Mouse (Mus musculus) CH12.LX (cell line): ENCODE measurements at regions not wholly inside any gene's neighbourhood (a gene's known extent, or its start where the extent isn't known, plus 50 kb on each side); places are given as distances from the start of the nearest gene placed in this dataset.

ENCODE experiments used
- DNase-seq: peaks from one replicate; pipeline ENCODE4 v3.0.0-alpha.2; 2013; ENCODE audit errors: extremely low read depth
- H3K27ac ChIP-seq: 2 replicates; pipeline ENCODE4 v1.5.1; 2012; ENCODE audit warnings: low read depth, mild to moderate bottlenecking, control low read depth, moderate library complexity; ENCODE audit not compliant: insufficient read depth
- H3K27me3 ChIP-seq: replicated peaks from 2 replicates; pipeline ENCODE3; 2012; ENCODE audit warnings: inconsistent platforms
- H3K36me3 ChIP-seq, 2 experiments: replicated peaks in 1 of 2; 2 replicates each; pipeline versions ENCODE3 to v1.6.1; 2012; ENCODE audit warnings: inconsistent platforms in 1 of 2, low read length in 1 of 2, mild to moderate bottlenecking in 1 of 2, mixed read lengths in 1 of 2, moderate library complexity in 1 of 2; ENCODE audit not compliant: control insufficient read depth in 1 of 2, insufficient read depth in 1 of 2
- H3K4me1 ChIP-seq, 2 experiments: 2 replicates each; pipeline ENCODE4 v1.6.1; 2012; ENCODE audit warnings: inconsistent platforms in 1 of 2, moderate library complexity in 1 of 2; ENCODE audit not compliant: insufficient read depth in 2 of 2, control insufficient read depth in 1 of 2
- H3K4me2 ChIP-seq: 2 replicates; pipeline ENCODE4 v1.6.1; 2012; ENCODE audit warnings: low read depth, mild to moderate bottlenecking, control low read depth; ENCODE audit not compliant: poor library complexity, insufficient read depth, severe bottlenecking
- H3K4me3 ChIP-seq, 3 experiments: fragments of 150-350 bp in 1 of 3; sonication (generic) in 1 of 3; replicated peaks in 1 of 3; 2 replicates each; pipeline versions ENCODE3 to v1.5.1; 2011 to 2012; ENCODE audit warnings: low read depth in 2 of 3, low read length in 2 of 3, mild to moderate bottlenecking in 2 of 3, moderate library complexity in 2 of 3, control low read depth in 1 of 3, improper control_type of control experiment in 1 of 3, inconsistent platforms in 1 of 3, mixed read lengths in 1 of 3; ENCODE audit not compliant: poor library complexity in 1 of 3
- H3K79me2 ChIP-seq: replicated peaks from 2 replicates; pipeline ENCODE4 v1.6.1; 2012; ENCODE audit warnings: mild to moderate bottlenecking, moderate library complexity; ENCODE audit not compliant: control insufficient read depth, poor library complexity, insufficient read depth, severe bottlenecking; ENCODE audit errors: extremely low read depth
- H3K9ac ChIP-seq: 2 replicates; pipeline ENCODE4 v1.6.1; 2012; ENCODE audit warnings: low read depth, mild to moderate bottlenecking, control low read depth, moderate library complexity; ENCODE audit not compliant: insufficient read depth
- H3K9me3 ChIP-seq: replicated peaks from 2 replicates; pipeline ENCODE3; 2012; ENCODE audit warnings: low read length, inconsistent platforms, mixed read lengths
- BHLHE40 ChIP-seq: IDR thresholded peaks from 2 replicates; pipeline ENCODE4 v1.6.1; 2011; ENCODE audit warnings: mild to moderate bottlenecking, low read depth, low read length, improper control_type of control experiment
- CHD1 ChIP-seq: IDR thresholded peaks from 2 replicates; pipeline ENCODE4 v1.6.1; 2012; ENCODE audit warnings: low read depth, low read length, improper control_type of control experiment, inconsistent platforms
- CHD2 ChIP-seq: IDR thresholded peaks from 2 replicates; pipeline ENCODE4 v1.6.1; 2011; ENCODE audit warnings: low read length, improper control_type of control experiment
- CTCF ChIP-seq, 2 experiments: IDR thresholded peaks in 1 of 2; conservative IDR thresholded peaks in 1 of 2; 2 replicates each; pipeline ENCODE4 v1.5.1; 2011 to 2012; ENCODE audit warnings: low read depth in 2 of 2, low read length in 2 of 2, improper control_type of control experiment in 1 of 2, inconsistent platforms in 1 of 2, mild to moderate bottlenecking in 1 of 2, moderate library complexity in 1 of 2
- E2F4 ChIP-seq: IDR thresholded peaks from 2 replicates; pipeline ENCODE4 v1.6.1; 2011; ENCODE audit warnings: low read depth, low read length, improper control_type of control experiment; ENCODE audit not compliant: insufficient replicate concordance
- IRF4 ChIP-seq: IDR thresholded peaks from 2 replicates; pipeline ENCODE4 v1.6.1; 2014; ENCODE audit warnings: low read depth, mild to moderate bottlenecking, inconsistent platforms, low read length, improper control_type of control experiment
- JUND ChIP-seq: conservative IDR thresholded peaks from 2 replicates; pipeline ENCODE4 v1.6.1; 2011; ENCODE audit warnings: low read depth, low read length, improper control_type of control experiment
- MAFK ChIP-seq: IDR thresholded peaks from 2 replicates; pipeline ENCODE4 v1.6.1; 2011; ENCODE audit warnings: low read length, improper control_type of control experiment; ENCODE audit not compliant: insufficient replicate concordance
- MEF2A ChIP-seq: IDR thresholded peaks from 2 replicates; pipeline ENCODE4 v1.6.1; 2014; ENCODE audit warnings: low read depth, mild to moderate bottlenecking, inconsistent platforms, low read length, improper control_type of control experiment, borderline replicate concordance
- MXI1 ChIP-seq: IDR thresholded peaks from 2 replicates; pipeline ENCODE4 v1.6.1; 2011; ENCODE audit warnings: mild to moderate bottlenecking, low read depth, low read length, improper control_type of control experiment
- MYC ChIP-seq: IDR thresholded peaks from 2 replicates; pipeline ENCODE4 v1.6.1; 2011; ENCODE audit warnings: low read depth, mild to moderate bottlenecking, improper control_type of control experiment, low read length
- NELFE ChIP-seq: IDR thresholded peaks from 2 replicates; pipeline ENCODE4 v1.6.1; 2011; ENCODE audit warnings: low read depth, low read length, improper control_type of control experiment
- NRF1 ChIP-seq: IDR thresholded peaks from 2 replicates; pipeline ENCODE4 v1.6.1; 2014; ENCODE audit warnings: low read depth, mild to moderate bottlenecking, inconsistent platforms, low read length, improper control_type of control experiment, moderate library complexity
- PAX5 ChIP-seq: IDR thresholded peaks from 2 replicates; pipeline ENCODE4 v1.6.1; 2012; ENCODE audit warnings: low read length, inconsistent platforms, mixed read lengths
- POLR2A ChIP-seq: IDR thresholded peaks from 2 replicates; pipeline ENCODE4 v1.6.1; 2011; ENCODE audit warnings: low read depth, mild to moderate bottlenecking, improper control_type of control experiment, low read length
- TBP ChIP-seq: conservative IDR thresholded peaks from 2 replicates; pipeline ENCODE4 v1.6.1; 2011; ENCODE audit warnings: low read depth, low read length, improper control_type of control experiment
- USF1 ChIP-seq: IDR thresholded peaks from 2 replicates; pipeline ENCODE4 v1.6.1; 2014; ENCODE audit warnings: low read depth, mild to moderate bottlenecking, inconsistent platforms, low read length, improper control_type of control experiment
- USF2 ChIP-seq: conservative IDR thresholded peaks from 2 replicates; pipeline ENCODE4 v1.6.1; 2011; ENCODE audit warnings: low read depth, low read length, improper control_type of control experiment
- ZC3H11A ChIP-seq: IDR thresholded peaks from 2 replicates; pipeline ENCODE4 v1.6.1; 2012; ENCODE audit warnings: low read depth, mild to moderate bottlenecking, inconsistent platforms, low read length, improper control_type of control experiment
- ZKSCAN1 ChIP-seq: IDR thresholded peaks from 2 replicates; pipeline ENCODE4 v1.6.1; 2012; ENCODE audit warnings: low read depth, inconsistent platforms, low read length, improper control_type of control experiment, borderline replicate concordance
- dilution Hi-C: fragments of 300-500 bp; cut with MboI; formaldehyde crosslinking; loops from 2 replicates; pipeline ENCODE4 v1.14.3; 2020; ENCODE audit warnings: low sequenced_read_pairs; ENCODE audit not compliant: extremely low pct_unique_long_range_greater_than_20kb, extremely low pct_ligation_motif_present
- in situ Hi-C: fragments of 300-500 bp; cut with MboI; formaldehyde crosslinking; loops from 3 replicates; pipeline ENCODE4 v1.14.3; 2019; ENCODE audit warnings: low sequenced_read_pairs, low pct_ligation_motif_present, low pct_unique_long_range_greater_than_20kb, mixed read lengths

GRCm38 (mm10) chr17:49304461-49304860, 123.7 kb upstream of the Mocs1 start:
- H3K9me3 ChIP-seq: peaks cover 74% of the 10 kb centered on the region
- H3K27me3 ChIP-seq: no peaks in the 10 kb centered on the region
- dilution Hi-C loops (no loop called here), in situ Hi-C loops (no loop called here)
- no peak overlapping the region for H3K27ac ChIP-seq
- no peak for DNase-seq
- no peak overlapping the region for H3K9ac ChIP-seq
- no peak overlapping the region for H3K4me3 ChIP-seq
- no peaks in the 10 kb centered on the region for H3K79me2 ChIP-seq
- H3K4me1 ChIP-seq: no peaks in the 10 kb centered on the region
- no peaks in the 10 kb centered on the region for H3K36me3 ChIP-seq
- no peak overlapping the region for H3K4me2 ChIP-seq
- TF ChIP-seq NRF1 (no peak), CTCF (conservative IDR thresholded peaks at IDR 0.05 in 1 of 2, IDR thresholded peaks at IDR 0.05 in 1 of 2; ENCODE audit: low read depth in 2 of 2, low read length in 2 of 2) (no peak), BHLHE40 (no peak), MAFK (no peak), MXI1 (no peak), IRF4 (no peak), USF1 (no peak), ZKSCAN1 (no peak), MYC (no peak), CHD2 (no peak), JUND (no peak), ZC3H11A (no peak), PAX5 (no peak), USF2 (no peak)

DNA sequence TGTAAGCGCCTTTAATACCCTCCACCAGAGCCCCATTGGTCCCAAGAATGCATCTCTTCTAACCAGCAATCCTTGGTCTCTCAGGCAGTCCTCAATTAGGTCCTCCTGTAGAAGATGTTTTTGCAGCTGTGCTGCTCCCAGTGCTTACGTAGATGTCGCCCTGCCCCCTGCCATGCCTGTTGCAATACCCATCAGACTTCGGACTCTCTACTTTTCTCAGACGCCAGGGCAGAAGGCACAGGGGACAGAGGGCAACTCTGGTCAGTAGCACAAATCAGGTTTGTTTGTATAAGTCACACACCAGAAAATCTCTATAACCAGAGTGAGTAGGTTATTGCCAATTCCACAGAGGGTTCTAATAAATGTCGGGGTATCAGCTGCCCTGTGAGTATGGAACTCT, 123.0 kb upstream of the Mocs1 start:
- dilution Hi-C loops (no loop called here), in situ Hi-C loops (no loop called here)
- Histone ChIP-seq H3K4me3 (no peak overlapping the region), H3K79me2 (no peaks in the 10 kb centered on the region), H3K36me3 (no peaks in the 10 kb centered on the region), H3K4me2 (no peak overlapping the region), H3K27me3 (no peaks in the 10 kb centered on the region), H3K9me3 (peaks cover 72% of the 10 kb centered on the region), H3K27ac (no peak overlapping the region), H3K9ac (no peak overlapping the region), H3K4me1 (no peaks in the 10 kb centered on the region)
- TF ChIP-seq PAX5 (no peak), MAFK (no peak), ZKSCAN1 (no peak), CTCF (conservative IDR thresholded peaks at IDR 0.05 in 1 of 2, IDR thresholded peaks at IDR 0.05 in 1 of 2; ENCODE audit: low read depth in 2 of 2, low read length in 2 of 2) (no peak), MEF2A (no peak), BHLHE40 (no peak), E2F4 (no peak), NELFE (no peak), POLR2A (no peak), CHD1 (no peak), TBP (no peak), USF2 (no peak)
- no peak for DNase-seq
